Mouse (Mus musculus) fat pad, adult 2 months (tissue): ENCODE results near the gene Clstn2.

ENCODE experiments used
- DNase-seq: peaks from one replicate; pipeline ENCODE4 v3.0.0-alpha.2; 2011; ENCODE audit warnings: low read depth, low spot score; ENCODE audit errors: extremely low read depth

Gene Clstn2

DNA sequence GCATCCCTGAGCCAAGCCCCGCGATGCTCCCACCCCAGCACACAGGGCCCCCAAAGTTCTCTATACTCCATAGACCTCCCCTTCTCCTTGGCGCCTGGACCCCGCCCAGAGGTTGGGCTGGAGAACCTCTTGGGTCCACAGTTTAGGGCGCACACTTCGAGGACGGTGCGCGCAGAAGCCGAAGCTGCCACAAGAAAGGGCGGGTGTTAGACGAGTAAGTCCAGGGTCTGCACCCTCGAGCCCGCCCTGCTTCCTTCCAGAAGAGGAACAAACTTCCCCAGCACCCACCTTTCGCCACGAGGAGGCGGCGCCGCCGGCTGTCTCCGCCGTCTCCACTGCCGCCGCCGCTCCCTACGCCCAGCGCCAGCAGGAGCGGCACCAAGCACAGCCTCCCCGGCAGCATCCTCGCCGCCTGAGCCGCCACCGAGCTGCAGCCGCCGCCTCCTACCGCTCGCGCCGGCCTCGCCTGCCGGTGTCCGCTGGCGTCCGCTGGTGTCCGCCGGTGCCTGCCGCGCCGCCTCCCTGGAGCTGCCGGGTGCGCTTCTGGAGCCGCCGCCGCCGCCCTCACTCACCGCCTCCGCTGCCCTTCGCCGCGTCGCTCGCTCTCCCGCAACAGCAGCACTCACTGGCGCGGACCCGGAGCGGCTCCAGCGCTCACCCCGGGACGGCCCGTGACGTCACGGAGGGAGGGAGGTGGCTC is at the start of gene Clstn2:
Clstn2 (minus strand) TSS at position 609 of the 700 bp plus-strand sequence.
- no peak for DNase-seq

- DNase-seq = no peak
These were observed 34.8 kb upstream of the Clstn2 start for GRCm38 (mm10) chr9:98067767-98068166.

- DNase-seq = no peak
These were observed 28.7 kb upstream of the Clstn2 start for GRCm38 (mm10) chr9:98061646-98062045.

DNA sequence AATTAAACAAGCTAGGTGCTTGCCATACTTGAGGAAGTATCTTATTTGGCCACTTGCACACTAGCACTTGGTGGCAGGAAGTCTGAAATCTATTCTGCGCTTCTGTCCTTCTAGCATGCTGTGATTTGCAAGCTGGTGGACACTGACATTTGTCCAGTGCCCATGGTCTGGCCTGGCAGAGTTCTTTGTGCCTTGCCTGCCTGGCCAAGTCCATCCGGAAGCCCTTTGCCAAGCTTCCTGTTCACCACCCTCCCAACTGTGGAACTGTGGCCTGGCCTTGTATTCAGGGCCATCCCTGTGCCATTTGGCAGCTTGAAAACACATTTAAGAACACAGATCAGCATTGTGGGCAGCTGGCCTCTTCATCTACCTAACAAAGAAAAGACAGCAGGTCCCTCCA is 24.3 kb upstream of the Clstn2 start:
- DNase-seq = no peak

DNA sequence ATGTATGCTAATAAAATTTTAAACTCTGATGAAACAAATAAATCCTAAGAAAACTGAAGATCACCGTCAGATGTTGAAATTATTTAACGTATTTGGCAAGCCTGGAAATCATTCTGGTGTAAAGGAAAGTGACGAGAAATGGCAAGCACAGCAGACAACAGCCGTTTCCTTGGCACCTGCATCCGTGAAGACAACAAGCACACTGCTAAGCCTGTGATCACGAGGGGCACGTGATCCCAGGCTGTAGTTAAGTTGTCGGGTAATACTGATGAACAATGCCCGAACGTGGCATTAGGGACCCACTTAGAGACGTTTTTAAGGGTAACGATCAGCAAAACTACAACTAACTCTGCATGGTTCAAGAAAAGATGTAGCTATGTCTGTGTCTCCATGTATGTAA is 18.4 kb upstream of the Clstn2 start:
- DNase-seq = no peak

GRCm38 (mm10) chr9:98033273-98033855 is 383 bp upstream of the Clstn2 start:
- no peak for DNase-seq

DNA sequence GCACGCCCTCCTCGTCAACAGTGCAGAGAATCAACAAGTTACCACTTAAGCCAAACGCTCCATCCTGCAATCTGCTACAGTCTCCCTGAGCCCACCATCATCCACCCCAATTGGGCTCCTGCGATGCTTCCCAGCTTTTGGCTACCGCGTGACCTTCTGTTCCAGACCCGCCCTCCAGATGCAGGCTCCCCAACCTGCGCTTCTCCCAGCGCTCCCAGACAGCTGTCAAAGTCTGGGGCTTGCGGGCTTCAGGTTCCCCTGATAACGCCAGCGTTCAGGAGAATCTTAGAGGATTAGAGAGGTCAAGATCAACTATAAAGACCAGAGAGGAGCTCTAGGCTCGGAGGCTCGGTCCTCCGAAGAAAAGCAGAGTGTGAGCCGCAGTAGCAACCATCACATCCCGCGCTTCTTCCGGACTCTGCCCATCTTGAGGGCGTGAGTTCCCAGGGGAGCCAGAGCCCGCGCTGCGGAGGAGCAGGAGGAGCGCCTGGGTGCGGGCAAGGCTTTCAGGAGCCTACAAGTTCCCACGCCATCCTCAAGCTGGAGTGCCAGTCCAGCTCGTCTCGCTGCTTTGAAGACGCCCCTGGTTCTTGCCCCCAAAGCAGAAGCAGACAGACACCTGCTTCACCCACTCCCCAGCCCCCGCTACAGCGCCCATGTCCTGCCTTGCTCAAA is 946 bp downstream of the Clstn2 start:
- DNase-seq = no peak

DNA sequence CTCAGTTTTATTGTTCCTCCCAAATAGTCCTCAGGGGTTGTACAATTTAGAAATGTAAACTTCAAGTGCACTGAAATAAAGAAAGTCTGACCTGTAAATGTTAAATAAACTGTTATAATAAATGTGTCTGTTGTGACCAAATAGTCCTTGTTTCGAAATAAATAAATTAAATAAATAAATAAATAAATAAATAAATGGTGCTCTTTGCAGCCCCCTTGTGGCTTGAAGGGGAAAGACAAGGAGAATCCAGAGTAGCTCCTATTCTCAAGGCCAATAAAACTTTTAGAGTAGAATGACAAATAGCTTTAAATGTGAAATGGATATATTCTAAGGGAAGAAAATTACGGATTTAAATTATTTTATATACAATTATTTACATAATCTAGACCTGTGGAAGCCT is 2.3 kb downstream of the Clstn2 start:
- DNase-seq = no peak

- no peak for DNase-seq
These were observed 7.4 kb downstream of the Clstn2 start for GRCm38 (mm10) chr9:98025548-98025947.

DNA sequence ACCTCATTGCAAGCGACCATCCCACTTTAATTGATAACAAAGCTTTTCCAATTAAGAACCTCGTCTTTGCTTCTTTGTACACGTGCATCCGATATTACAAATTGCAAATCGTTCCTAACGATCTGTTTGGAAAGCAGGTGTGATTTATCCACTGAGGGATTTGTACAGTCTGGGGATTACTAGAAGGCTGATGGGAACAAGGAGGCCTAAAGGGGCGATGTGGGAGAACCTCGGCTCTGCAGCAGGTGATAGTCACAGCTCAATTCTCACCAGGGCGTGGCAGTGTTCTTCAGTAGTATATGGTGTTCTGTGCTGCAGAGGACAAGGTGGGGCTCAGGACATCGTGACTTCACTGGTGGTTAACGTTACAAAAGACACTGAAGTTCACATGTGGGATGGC is 9.9 kb downstream of the Clstn2 start:
- DNase-seq = no peak

DNA sequence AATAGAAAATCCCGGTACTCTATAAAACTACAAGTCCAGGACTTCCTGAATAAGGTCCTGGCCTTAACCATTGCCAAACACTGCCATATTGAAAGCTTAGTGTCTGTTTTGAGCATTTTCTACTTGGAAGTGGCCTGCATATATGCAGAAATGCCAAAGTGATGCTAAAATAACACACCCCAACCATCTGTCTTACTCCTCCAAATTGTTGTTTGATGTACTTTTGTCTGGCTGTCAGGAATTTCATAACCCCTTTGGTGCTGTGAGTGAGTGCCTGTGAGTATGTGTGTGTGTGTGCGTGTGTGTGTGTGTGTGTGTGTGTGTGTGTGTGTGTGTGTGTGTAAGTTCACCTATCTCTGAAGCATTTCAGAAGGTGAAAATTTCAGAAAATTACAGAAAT is 13.1 kb downstream of the Clstn2 start:
- DNase-seq = no peak

- DNase-seq = no peak
These were observed 14.3 kb downstream of the Clstn2 start for GRCm38 (mm10) chr9:98018687-98019086.

DNA sequence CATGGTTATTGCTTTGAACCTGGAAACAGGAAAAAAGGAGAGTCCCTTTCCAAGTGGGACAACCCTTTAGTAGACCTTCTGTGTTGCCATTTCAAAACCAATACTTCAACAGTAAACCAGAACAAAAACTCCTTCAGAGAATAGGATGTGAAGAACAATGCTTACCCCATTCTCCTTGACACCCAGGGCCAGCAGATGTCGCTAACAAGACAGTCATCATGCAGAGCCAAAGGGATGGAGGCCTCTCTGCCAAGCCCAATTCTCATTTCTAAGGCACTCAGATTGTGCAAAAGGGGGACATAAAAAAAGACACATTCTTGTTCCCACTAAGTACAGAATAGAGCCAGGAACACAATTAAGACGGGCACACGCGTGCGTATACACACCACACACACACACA is 16.4 kb downstream of the Clstn2 start:
- no peak for DNase-seq

- no peak for DNase-seq
These were observed 36.6 kb downstream of the Clstn2 start for GRCm38 (mm10) chr9:97996349-97996748.

GRCm38 (mm10) chr9:97995723-97996122 is 37.3 kb downstream of the Clstn2 start:
- DNase-seq = no peak

GRCm38 (mm10) chr9:97992131-97992530 is 40.9 kb downstream of the Clstn2 start:
- DNase-seq = no peak

- DNase-seq = no peak
These were observed 55.6 kb downstream of the Clstn2 start for GRCm38 (mm10) chr9:97977339-97977738.

DNA sequence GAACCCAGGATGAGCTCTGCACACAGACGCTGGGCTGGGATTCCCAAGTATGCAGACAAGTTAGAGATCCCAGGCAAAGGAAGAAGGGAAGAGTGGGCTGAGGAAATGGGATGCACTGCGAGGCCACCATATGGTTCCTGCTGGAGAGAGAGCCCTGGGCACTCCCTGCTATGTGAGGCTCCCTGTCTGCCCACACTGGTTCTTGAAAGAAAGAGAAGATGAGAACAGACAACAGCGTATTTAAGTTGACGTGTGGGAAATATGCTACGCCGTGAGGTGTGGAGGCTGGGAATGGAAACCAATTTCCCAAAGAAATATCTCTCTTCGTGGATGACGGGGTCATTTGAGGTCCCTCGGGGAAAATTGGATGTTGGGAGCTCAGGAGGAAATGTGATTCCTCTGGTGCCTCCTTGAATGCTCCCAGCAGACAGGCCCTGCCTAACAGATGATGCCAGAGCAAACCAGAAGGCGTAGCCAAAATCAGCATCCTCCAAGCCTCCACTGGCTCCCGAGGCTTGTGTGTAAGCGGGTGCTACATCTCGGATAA is 58.1 kb downstream of the Clstn2 start:
- DNase-seq = no peak

GRCm38 (mm10) chr9:97966691-97967090 is 66.3 kb downstream of the Clstn2 start:
- no peak for DNase-seq

- DNase-seq = no peak
These were observed 75.5 kb downstream of the Clstn2 start for GRCm38 (mm10) chr9:97957508-97957907.

DNA sequence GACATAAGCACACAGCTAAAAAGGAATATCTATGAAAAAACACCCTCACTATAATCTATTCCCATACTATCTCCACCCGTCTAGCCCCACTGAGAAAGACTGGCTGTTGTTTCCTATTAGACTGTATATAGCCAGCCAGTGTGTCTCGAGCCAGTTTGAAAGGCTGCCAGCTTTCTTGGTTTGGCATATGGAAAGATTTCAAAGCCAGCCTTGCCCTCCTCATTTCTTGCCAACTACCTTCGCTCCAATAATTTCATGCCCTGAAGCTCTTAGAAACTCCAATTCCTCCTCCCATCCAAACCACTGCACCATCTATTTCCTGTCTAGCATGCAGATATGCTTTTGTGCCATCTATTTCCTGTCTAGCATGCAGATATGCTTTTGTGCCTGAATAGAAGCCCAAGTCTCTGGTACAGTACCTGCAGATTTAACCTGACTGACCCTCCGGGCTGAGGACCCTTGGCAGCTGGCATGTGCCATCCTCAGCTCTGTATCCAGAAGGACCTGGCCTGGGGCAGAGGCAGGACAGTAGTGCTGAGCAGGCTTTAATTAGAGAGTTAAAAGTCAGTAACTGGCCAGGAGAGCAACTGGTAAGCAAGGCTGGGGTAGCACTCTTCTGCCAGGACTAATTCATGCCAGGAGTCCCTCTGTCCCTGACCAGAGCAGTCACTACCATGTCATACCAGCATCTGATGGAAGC is 76.4 kb downstream of the Clstn2 start:
- DNase-seq = peak; percentile 7
